Mouse (Mus musculus): ENCODE data around the gene Ptprf. TPM values are rescaled to one million over a fixed set of nuclear protein-coding genes. Genes with fewer than 3 reads are reported as not detected.

Gene Ptprf
- polyA plus RNA-seq, 1 experiment, result 165 TPM

DNA sequence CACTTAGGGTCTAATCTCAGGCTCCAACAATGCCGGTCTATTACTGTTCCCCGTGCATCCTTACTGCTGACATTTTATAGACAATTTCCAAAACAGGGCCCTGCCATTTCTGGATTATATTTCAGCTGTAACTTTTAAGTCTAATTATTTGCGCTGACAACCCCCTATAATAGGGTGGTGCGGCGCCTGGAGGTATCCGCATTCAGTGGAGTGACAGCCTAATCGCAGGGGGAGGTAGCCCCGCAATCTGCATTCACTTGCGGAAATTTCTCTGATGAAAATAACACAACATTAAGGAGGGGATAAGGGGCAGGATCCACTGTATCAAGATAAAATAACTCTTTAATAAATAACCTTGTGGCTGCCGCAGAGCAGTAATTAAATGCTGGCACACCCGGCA lies 47.9 kb downstream of the Ptprf start:
- WGBS, result 98% methylated on average over 11 of the region's 11 CpGs
- Histone ChIP-seq H3K36me3 (ENCODE audit: control insufficient read depth, insufficient read depth, low read length) (peaks cover 18% of the 10 kb centered on the region; the same call in 1 of the 2 replicates), H3K4me3 (ENCODE audit: control insufficient read depth, insufficient read depth, low read length) (no peak overlapping the region), H3K27me3 (ENCODE audit: control insufficient read depth, insufficient read depth, low read length) (no peaks in the 10 kb centered on the region; the same call in 1 of the 2 replicates), H3K4me1 (replicated peaks; ENCODE audit: control insufficient read depth, insufficient read depth, low read length) (0 out of 2 replicates have a peak, but pooled peaks cover 2% of the 10 kb centered on the region), H3K27ac (ENCODE audit: control insufficient read depth, insufficient read depth, low read length) (no peak overlapping the region)
- DNase-seq, result no peak
- TF ChIP-seq POLR2A (IDR thresholded peaks at IDR 0.05; ENCODE audit: control insufficient read depth, extremely low read depth, insufficient read depth, low read length, poor library complexity) (no peak), CTCF (IDR thresholded peaks at IDR 0.05; ENCODE audit: borderline replicate concordance, control insufficient read depth, extremely low read depth, insufficient read depth, low read length, poor library complexity) (no peak)

DNA sequence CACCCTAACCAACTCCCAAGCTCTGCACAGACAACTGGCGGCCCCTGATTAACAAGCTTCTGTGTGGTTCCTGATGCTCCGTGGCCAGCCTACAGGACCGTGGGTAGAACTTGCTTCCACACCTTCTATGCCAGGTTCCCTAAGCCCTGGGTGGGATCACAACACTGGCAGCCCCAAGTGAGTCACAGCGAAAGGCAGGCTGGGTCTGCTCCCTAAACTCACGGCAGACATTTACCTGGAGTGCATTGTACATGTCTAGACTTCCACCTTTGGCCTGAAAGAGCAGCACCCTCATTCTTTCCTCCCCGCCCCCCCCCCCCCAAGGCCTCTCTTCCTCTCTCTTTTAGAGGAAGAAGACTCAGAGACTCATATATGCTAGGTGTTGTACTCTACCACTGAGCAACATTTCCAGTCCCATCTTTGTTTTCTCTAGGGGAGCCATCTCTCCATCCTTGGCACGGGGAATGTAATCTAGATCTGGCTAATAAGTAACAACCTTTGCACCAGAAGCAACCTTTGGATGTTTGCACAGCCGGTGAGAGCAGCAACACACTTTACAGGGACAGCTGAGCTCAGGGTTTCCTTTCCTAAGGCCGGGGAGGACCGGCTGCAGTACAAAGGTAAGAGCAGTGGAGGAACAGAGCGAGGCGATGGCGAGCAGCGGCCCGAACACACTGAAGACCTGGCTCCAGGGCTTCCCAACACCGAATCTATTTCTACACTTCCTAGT lies 51.1 kb downstream of the Ptprf start:
- Histone ChIP-seq H3K36me3 (ENCODE audit: control insufficient read depth, insufficient read depth, low read length) (peaks cover 25% of the 10 kb centered on the region), H3K27me3 (ENCODE audit: control insufficient read depth, insufficient read depth, low read length) (no peaks in the 10 kb centered on the region), H3K4me1 (replicated peaks; ENCODE audit: control insufficient read depth, insufficient read depth, low read length) (0 out of 2 replicates have a peak, but pooled peaks cover 2% of the 10 kb centered on the region), H3K4me3 (ENCODE audit: control insufficient read depth, insufficient read depth, low read length) (no peak overlapping the region), H3K27ac (ENCODE audit: control insufficient read depth, insufficient read depth, low read length) (no peak overlapping the region)
- TF ChIP-seq POLR2A (IDR thresholded peaks at IDR 0.05; ENCODE audit: control insufficient read depth, extremely low read depth, insufficient read depth, low read length, poor library complexity) (no peak), CTCF (IDR thresholded peaks at IDR 0.05; ENCODE audit: borderline replicate concordance, control insufficient read depth, extremely low read depth, insufficient read depth, low read length, poor library complexity) (no peak)
- 92% methylated on average over 16 of the region's 16 CpGs for WGBS
- no peak for DNase-seq

DNA sequence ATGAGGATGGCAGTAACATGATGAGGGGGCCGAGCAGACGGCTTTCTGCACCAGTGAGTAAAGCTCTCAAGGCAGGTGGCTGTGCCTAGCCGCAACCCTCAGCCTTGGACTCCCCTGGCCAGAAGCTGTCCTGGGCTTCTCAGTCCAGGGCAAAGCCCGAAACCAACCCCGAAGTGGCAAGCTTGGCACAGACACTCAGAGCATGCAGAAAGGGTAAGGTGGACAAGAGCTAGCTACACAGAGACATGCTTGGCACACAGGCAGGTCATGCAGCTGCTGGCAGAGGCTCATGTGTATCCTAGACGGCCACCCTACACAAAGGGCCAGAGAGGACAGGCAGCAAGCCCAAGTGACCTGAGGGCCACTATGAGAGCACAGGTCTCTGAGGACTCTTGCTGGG lies 52.5 kb downstream of the Ptprf start:
- peaks cover 26% of the 10 kb centered on the region for H3K36me3 ChIP-seq (ENCODE audit: control insufficient read depth, insufficient read depth, low read length)
- H3K4me1 ChIP-seq (replicated peaks; ENCODE audit: control insufficient read depth, insufficient read depth, low read length), result 0 out of 2 replicates have a peak, but pooled peaks cover 2% of the 10 kb centered on the region
- no peak for DNase-seq
- H3K27me3 ChIP-seq (ENCODE audit: control insufficient read depth, insufficient read depth, low read length), result no peaks in the 10 kb centered on the region
- no peak overlapping the region for H3K27ac ChIP-seq (ENCODE audit: control insufficient read depth, insufficient read depth, low read length)
- 96% methylated on average over 6 of the region's 6 CpGs for WGBS
- TF ChIP-seq CTCF (IDR thresholded peaks at IDR 0.05; ENCODE audit: borderline replicate concordance, control insufficient read depth, extremely low read depth, insufficient read depth, low read length, poor library complexity) (no peak), POLR2A (IDR thresholded peaks at IDR 0.05; ENCODE audit: control insufficient read depth, extremely low read depth, insufficient read depth, low read length, poor library complexity) (no peak)
- H3K4me3 ChIP-seq (ENCODE audit: control insufficient read depth, insufficient read depth, low read length), result no peak overlapping the region

DNA sequence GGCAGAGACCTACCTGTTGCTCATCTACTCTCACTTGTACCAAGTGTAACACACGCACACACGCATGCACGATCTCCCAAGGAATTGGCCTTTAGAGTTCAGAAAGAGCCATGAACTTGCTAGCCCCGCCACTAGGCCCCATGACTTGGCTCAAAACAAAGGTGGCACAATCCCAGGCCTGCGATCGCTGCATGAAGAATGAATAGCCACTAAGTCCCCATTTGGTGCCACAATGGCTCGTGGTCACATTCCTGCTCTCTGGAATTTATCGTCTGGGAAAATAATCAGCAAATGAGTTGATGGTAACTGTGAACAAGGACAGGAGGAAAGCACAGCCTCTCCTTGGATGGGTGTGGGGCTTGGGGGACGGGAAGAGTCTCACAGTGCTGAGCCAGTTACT lies 54.3 kb downstream of the Ptprf start:
- no peak overlapping the region for H3K4me3 ChIP-seq (ENCODE audit: control insufficient read depth, insufficient read depth, low read length)
- peaks cover 26% of the 10 kb centered on the region for H3K36me3 ChIP-seq (ENCODE audit: control insufficient read depth, insufficient read depth, low read length)
- H3K27ac ChIP-seq (ENCODE audit: control insufficient read depth, insufficient read depth, low read length), result no peak overlapping the region
- 96% methylated on average over 9 of the region's 9 CpGs for WGBS
- no peak for DNase-seq
- no peaks in the 10 kb centered on the region for H3K27me3 ChIP-seq (ENCODE audit: control insufficient read depth, insufficient read depth, low read length)
- H3K4me1 ChIP-seq (replicated peaks; ENCODE audit: control insufficient read depth, insufficient read depth, low read length), result 0 out of 2 replicates have a peak, but pooled peaks cover 2% of the 10 kb centered on the region
- TF ChIP-seq POLR2A (IDR thresholded peaks at IDR 0.05; ENCODE audit: control insufficient read depth, extremely low read depth, insufficient read depth, low read length, poor library complexity) (no peak), CTCF (IDR thresholded peaks at IDR 0.05; ENCODE audit: borderline replicate concordance, control insufficient read depth, extremely low read depth, insufficient read depth, low read length, poor library complexity) (no peak)

DNA sequence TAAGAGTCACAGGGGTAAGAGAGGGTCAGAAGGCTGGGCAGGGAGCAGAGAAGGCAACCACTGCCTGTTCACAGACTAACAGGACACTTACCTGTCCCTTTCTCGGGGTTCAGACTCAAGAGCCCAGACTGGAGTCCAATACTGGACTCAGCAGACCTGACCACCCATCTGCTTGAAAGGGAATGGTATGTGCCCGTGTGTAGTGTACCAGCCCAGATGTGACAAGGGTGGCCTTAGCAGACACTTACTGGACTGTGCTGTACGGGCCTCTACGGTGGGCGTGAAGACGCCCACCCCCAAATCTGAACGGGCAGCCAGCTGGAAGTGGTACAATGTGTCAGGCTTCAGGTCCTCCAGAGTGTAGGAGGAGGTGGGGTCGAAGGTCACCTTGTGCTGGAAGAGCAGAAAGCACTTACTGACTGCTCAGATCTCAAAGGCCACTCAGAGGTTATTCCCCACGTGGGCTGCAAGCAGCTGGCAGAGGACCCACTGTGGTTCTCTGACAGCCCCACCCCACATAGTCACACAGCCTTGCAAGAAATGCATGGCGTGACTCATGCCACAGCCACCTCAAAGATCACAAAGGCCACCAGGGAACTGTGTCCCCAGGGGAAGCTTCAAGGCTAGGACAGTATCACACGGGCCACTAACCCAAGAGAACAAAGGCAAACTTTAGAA lies 56.4 kb downstream of the Ptprf start:
- H3K4me1 ChIP-seq (replicated peaks; ENCODE audit: control insufficient read depth, insufficient read depth, low read length), result no peaks in the 10 kb centered on the region
- H3K36me3 ChIP-seq (ENCODE audit: control insufficient read depth, insufficient read depth, low read length), result peaks cover 30% of the 10 kb centered on the region
- H3K27ac ChIP-seq (ENCODE audit: control insufficient read depth, insufficient read depth, low read length), result no peak overlapping the region
- 89% methylated on average over 11 of the region's 11 CpGs for WGBS
- TF ChIP-seq POLR2A (IDR thresholded peaks at IDR 0.05; ENCODE audit: control insufficient read depth, extremely low read depth, insufficient read depth, low read length, poor library complexity), result no peak
- TF ChIP-seq CTCF (IDR thresholded peaks at IDR 0.05; ENCODE audit: borderline replicate concordance, control insufficient read depth, extremely low read depth, insufficient read depth, low read length, poor library complexity), result no peak
- DNase-seq, result no peak
- no peak overlapping the region for H3K4me3 ChIP-seq (ENCODE audit: control insufficient read depth, insufficient read depth, low read length)
- no peaks in the 10 kb centered on the region for H3K27me3 ChIP-seq (ENCODE audit: control insufficient read depth, insufficient read depth, low read length)

DNA sequence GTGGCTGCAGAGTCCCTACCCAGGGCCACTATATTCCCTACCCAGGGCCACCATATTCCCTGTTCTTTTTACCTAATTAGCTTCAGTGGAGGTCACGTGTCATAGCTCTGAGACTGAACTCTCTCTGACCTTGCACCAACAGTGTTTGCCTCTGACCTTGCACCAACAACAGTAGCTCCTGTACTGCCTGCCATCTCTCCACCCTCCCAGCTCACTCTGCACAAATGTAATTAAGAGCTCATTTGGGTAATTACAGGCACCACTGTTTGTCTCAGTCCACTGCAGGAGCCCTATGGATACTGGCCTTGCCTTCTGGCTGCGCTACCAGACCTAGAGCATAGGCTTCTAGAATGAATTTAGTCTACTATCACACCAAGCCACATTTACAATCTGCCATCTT lies 57.3 kb downstream of the Ptprf start:
- Histone ChIP-seq H3K27ac (ENCODE audit: control insufficient read depth, insufficient read depth, low read length) (no peak overlapping the region), H3K36me3 (ENCODE audit: control insufficient read depth, insufficient read depth, low read length) (peaks cover 30% of the 10 kb centered on the region), H3K27me3 (ENCODE audit: control insufficient read depth, insufficient read depth, low read length) (no peaks in the 10 kb centered on the region), H3K4me3 (ENCODE audit: control insufficient read depth, insufficient read depth, low read length) (no peak overlapping the region), H3K4me1 (replicated peaks; ENCODE audit: control insufficient read depth, insufficient read depth, low read length) (no peaks in the 10 kb centered on the region)
- WGBS, result 97% methylated on average over 2 of the region's 2 CpGs
- TF ChIP-seq CTCF (IDR thresholded peaks at IDR 0.05; ENCODE audit: borderline replicate concordance, control insufficient read depth, extremely low read depth, insufficient read depth, low read length, poor library complexity) (no peak), POLR2A (IDR thresholded peaks at IDR 0.05; ENCODE audit: control insufficient read depth, extremely low read depth, insufficient read depth, low read length, poor library complexity) (no peak)
- DNase-seq, result no peak

Data from thymus, adult 2 months (tissue).